Mouse (Mus musculus) cerebellum, adult 2 months (tissue): Measurements from ENCODE around the gene Agbl1. TPM values are rescaled to one million over a fixed set of nuclear protein-coding genes. Genes with fewer than 3 reads are reported as not detected.

Experiments used
- DNase-seq, 2 experiments: peaks; one replicate each; pipeline ENCODE4 v3.0.0; 2021
- H3K27ac ChIP-seq: fragments of 200-500 bp; 2 replicates; pipeline ENCODE4 v1.5.1; 2012; ENCODE audit warnings: low read length, control low read depth, inconsistent platforms; ENCODE audit not compliant: insufficient read depth
- H3K27me3 ChIP-seq: fragments of 200-500 bp; 2 replicates; pipeline ENCODE4 v1.6.1; 2012; ENCODE audit warnings: inconsistent platforms, mild to moderate bottlenecking, low read length, moderate library complexity; ENCODE audit not compliant: control insufficient read depth, insufficient read depth
- H3K4me1 ChIP-seq: fragments of 200-500 bp; 2 replicates; pipeline ENCODE4 v1.6.1; 2011; ENCODE audit warnings: low read length; ENCODE audit not compliant: control insufficient read depth, insufficient read depth
- H3K4me3 ChIP-seq: fragments of 200-500 bp; replicated peaks from 2 replicates; pipeline ENCODE3; 2011; ENCODE audit warnings: mild to moderate bottlenecking, low read depth, low read length, control low read depth; ENCODE audit not compliant: insufficient read depth
- CTCF ChIP-seq: fragments of 200-500 bp; IDR thresholded peaks from 2 replicates; pipeline ENCODE4 v1.5.1; 2011; ENCODE audit warnings: low read depth, mild to moderate bottlenecking, control low read depth, low read length, moderate library complexity, borderline replicate concordance; ENCODE audit not compliant: insufficient read depth
- POLR2A ChIP-seq: fragments of 200-500 bp; IDR thresholded peaks from 2 replicates; pipeline ENCODE4 v1.6.1; 2011; ENCODE audit warnings: low read length, control low read depth, borderline replicate concordance; ENCODE audit not compliant: insufficient read depth
- WGBS: fragments of 180-500 bp; shearing (Covaris S2); methylation state at CpG from one replicate; pipeline ENCODE4 v1.1.7; 2018; 5-methylcytosine and 5-hydroxymethylcytosine counted together
- polyA plus RNA-seq: library from polyadenylated mRNA; depleted of rRNA; stranded (reverse); fragments of >200 nt; gene quantifications from 2 replicates; pipeline ENCODE4 v1.2.3, GENCODE M21; 2012

Gene Agbl1
- polyA plus RNA-seq, 1 experiment, result 0.05 TPM

DNA sequence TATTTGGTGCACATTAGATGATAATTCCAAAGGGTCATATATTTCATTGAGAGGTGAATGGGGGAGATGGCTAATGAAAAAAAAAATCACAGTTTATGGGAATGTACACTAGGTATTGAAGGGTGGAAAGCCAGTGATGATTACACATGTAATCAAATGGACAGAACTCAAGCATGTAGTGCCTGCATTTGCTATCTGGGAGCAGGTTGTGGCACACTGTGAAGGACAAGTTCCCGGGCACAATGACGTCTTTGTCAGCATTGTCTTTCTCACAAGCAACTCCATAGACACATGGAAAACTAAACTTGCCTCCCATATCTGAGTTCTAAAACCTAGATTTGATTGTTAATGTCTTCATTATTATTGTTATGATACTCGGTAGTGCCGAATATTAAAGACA, 209.3 kb downstream of the Agbl1 start:
- Histone ChIP-seq H3K4me3 (no peak overlapping the region), H3K4me1 (no peaks in the 10 kb centered on the region), H3K27me3 (no peaks in the 10 kb centered on the region), H3K27ac (no peak overlapping the region)
- no peak for TF ChIP-seq CTCF
- no peak for TF ChIP-seq POLR2A
- no peak for DNase-seq
- 6% methylated on average over 4 of the region's 4 CpGs for WGBS

GRCm38 (mm10) chr7:76462361-76463001, 232.8 kb downstream of the Agbl1 start:
- TF ChIP-seq CTCF (no peak), POLR2A (no peak)
- WGBS, result 27% methylated on average over 5 of the region's 5 CpGs
- H3K27me3 ChIP-seq, result no peaks in the 10 kb centered on the region
- no peak for DNase-seq
- no peak overlapping the region for H3K27ac ChIP-seq
- no peak overlapping the region for H3K4me3 ChIP-seq
- no peaks in the 10 kb centered on the region for H3K4me1 ChIP-seq

DNA sequence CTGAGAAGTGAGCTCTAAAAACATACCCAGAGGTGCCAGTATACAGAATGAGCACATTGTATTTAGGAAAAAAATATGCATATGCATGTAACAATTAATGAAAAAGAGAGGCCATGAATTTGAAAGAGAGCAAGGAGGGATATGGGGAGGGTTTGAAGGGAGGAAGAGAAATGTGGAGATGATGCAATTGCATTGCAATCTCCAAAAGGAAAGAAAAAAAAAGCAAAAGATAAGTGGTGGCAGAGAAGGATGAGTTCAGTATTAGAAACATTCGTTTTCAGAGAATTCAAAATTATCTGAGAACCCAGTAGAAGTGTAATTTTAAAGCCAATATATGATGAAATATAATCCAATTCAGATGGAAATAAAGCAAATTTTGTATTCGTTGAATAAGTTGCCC, 236.7 kb downstream of the Agbl1 start:
- Histone ChIP-seq H3K4me3 (no peak overlapping the region), H3K4me1 (no peaks in the 10 kb centered on the region), H3K27me3 (no peaks in the 10 kb centered on the region), H3K27ac (no peak overlapping the region)
- WGBS, result 70% methylated on average over 2 of the region's 2 CpGs
- TF ChIP-seq POLR2A, result no peak
- no peak for TF ChIP-seq CTCF
- no peak for DNase-seq

DNA sequence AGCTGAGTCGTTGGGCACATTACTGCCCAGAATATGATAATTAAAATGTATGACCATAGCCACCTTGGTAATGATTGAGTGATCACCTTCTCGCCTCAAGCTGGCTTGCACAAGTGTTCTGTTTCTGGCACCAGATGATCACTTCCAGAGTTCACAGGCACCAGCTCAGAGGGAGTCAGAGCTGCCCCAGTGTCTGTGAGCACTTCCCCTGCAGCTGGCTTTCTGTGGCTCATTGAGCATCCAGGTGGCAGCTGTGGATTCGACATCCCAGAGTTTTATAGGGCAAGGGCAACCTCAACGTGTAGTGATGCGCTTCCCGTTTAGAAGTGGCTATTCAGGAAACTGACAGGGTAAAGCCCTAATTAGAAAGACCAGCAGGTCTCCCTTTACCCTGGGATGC, 244.5 kb downstream of the Agbl1 start:
- no peaks in the 10 kb centered on the region for H3K4me1 ChIP-seq
- WGBS, result 22% methylated on average over 6 of the region's 6 CpGs
- DNase-seq, result no peak
- no peak overlapping the region for H3K27ac ChIP-seq
- TF ChIP-seq CTCF (no peak), POLR2A (no peak)
- no peak overlapping the region for H3K4me3 ChIP-seq
- no peaks in the 10 kb centered on the region for H3K27me3 ChIP-seq

DNA sequence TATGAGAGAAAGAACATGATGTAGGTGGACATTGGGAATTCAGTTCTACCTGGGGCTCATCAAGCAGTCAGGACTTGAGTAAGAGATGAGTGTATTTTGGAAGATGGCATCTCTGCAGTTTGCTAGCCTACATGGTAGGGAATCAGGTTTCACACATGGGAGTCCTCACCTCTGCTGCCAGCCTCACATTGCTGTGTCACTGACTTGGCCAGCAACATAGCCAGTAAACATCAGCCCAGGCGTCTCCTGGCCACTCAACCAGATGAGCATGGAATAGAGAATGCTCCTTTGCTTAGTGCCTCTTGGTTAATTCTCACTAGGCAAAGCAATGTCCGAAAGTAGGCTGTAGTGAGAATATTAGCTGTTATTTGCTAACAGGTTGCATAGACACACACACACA, 255.9 kb downstream of the Agbl1 start:
- no peak for DNase-seq
- TF ChIP-seq CTCF (no peak), POLR2A (no peak)
- no peak overlapping the region for H3K27ac ChIP-seq
- H3K4me3 ChIP-seq, result no peak overlapping the region
- 90% methylated on average over 2 of the region's 2 CpGs for WGBS
- H3K27me3 ChIP-seq, result no peaks in the 10 kb centered on the region
- no peaks in the 10 kb centered on the region for H3K4me1 ChIP-seq

GRCm38 (mm10) chr7:76487519-76487918, 257.8 kb downstream of the Agbl1 start:
- TF ChIP-seq POLR2A (no peak), CTCF (no peak)
- WGBS, result 89% methylated on average over 5 of the region's 5 CpGs

DNA sequence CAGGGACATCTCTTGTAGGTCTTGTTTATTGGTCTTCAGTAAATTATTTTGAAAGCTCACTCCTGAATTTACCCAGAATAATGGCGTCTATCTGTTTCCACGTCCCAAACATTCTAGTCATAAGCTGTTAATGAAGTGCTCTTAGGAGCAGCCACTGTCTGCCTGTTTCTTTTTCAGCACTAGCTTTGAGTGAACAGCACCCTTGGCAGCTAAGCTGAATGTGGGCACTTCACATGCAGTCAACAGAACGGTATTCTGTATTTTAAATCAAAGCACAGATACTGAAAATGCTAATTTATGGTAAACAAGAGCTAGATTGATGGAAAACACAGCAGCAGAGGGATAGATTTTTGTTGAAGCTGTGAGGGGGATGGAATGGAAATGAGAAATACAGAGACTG, 294.6 kb downstream of the Agbl1 start:
- Histone ChIP-seq H3K4me1 (no peaks in the 10 kb centered on the region), H3K27me3 (no peaks in the 10 kb centered on the region), H3K4me3 (no peak overlapping the region), H3K27ac (no peak overlapping the region)
- no peak for DNase-seq
- 48% methylated on average over 3 of the region's 3 CpGs for WGBS
- no peak for TF ChIP-seq POLR2A
- no peak for TF ChIP-seq CTCF

More at GRCm38 (mm10) chr7:76487519-76487918, 257.8 kb downstream of the Agbl1 start:
- Histone ChIP-seq H3K4me1 (no peaks in the 10 kb centered on the region), H3K4me3 (no peak overlapping the region), H3K27ac (no peak overlapping the region), H3K27me3 (no peaks in the 10 kb centered on the region)
- DNase-seq, result no peak

DNA sequence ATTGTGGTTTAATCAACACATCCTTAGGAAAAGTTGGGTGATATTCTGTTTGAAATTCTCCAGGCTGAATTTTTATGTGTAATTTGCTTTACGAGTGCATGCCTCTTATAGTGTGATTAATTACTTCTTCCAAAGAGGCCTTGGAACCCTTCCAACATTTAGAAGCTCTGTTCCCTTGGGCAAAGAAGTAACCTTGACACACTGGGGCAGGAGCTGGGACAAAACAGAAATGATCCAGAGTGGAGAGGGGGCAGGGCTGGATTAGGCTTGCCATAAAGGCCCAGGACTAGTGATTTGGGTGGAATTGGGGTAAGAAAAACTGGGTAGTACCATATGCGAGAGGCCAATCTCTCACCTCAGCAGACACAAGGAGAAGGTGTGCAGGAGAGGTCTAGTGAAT, 316.8 kb downstream of the Agbl1 start:
- Histone ChIP-seq H3K27ac (no peak overlapping the region), H3K27me3 (no peaks in the 10 kb centered on the region), H3K4me3 (no peak overlapping the region), H3K4me1 (no peaks in the 10 kb centered on the region)
- DNase-seq, result no peak
- WGBS, result 58% methylated on average over 2 of the region's 2 CpGs
- no peak for TF ChIP-seq CTCF
- no peak for TF ChIP-seq POLR2A

GRCm38 (mm10) chr7:76547313-76547712, 317.6 kb downstream of the Agbl1 start:
- TF ChIP-seq POLR2A (no peak), CTCF (no peak)
- no peaks in the 10 kb centered on the region for H3K4me1 ChIP-seq
- DNase-seq, result no peak

More at GRCm38 (mm10) chr7:76547313-76547712, 317.6 kb downstream of the Agbl1 start:
- Histone ChIP-seq H3K27ac (no peak overlapping the region), H3K27me3 (no peaks in the 10 kb centered on the region), H3K4me3 (no peak overlapping the region)
